Mouse (Mus musculus): ENCODE data around the gene Aldh3a1. TPM values are rescaled to one million over a fixed set of nuclear protein-coding genes. Genes with fewer than 3 reads are reported as not detected.

Gene Aldh3a1
- polyA plus RNA-seq, 1 experiment from 2014 or later = not detected

- Histone ChIP-seq H3K9me3 (ENCODE audit: control insufficient read depth, low read length) (no peaks in the 10 kb centered on the region), H3K36me3 (ENCODE audit: control insufficient read depth, insufficient read depth, low read length) (no peaks in the 10 kb centered on the region), H3K27ac (ENCODE audit: low read depth, low read length) (no peak overlapping the region), H3K4me2 (ENCODE audit: low read depth, low read length, severe bottlenecking) (no peak overlapping the region), H3K4me3 (ENCODE audit: low read depth, low read length) (no peak overlapping the region), H3K9ac (ENCODE audit: low read length) (no peak overlapping the region), H3K4me1 (replicated peaks; ENCODE audit: control insufficient read depth, insufficient read depth, low read length) (no peaks in the 10 kb centered on the region), H3K27me3 (ENCODE audit: control insufficient read depth, insufficient read depth, low read length) (no peaks in the 10 kb centered on the region)
- WGBS = 79% methylated on average over 2 of the region's 2 CpGs
- ATAC-seq (replicated peaks; ENCODE audit: low FRiP score) = no peak
- DNase-seq (ENCODE audit: low spot score) = no peak
Observed at GRCm38 (mm10) chr11:61202810-61203209, 4.5 kb upstream of the Aldh3a1 start.

- 96% methylated on average over 9 of the region's 10 CpGs for WGBS
- H3K36me3 ChIP-seq (ENCODE audit: control insufficient read depth, insufficient read depth, low read length) = no peaks in the 10 kb centered on the region
Observed at GRCm38 (mm10) chr11:61205167-61205950, 2.0 kb upstream of the Aldh3a1 start.

GRCm38 (mm10) chr11:61206136-61206535, 1.2 kb upstream of the Aldh3a1 start:
- WGBS = 94% methylated on average over 3 of the region's 3 CpGs
- no peaks in the 10 kb centered on the region for H3K4me1 ChIP-seq (replicated peaks; ENCODE audit: control insufficient read depth, insufficient read depth, low read length)
- no peaks in the 10 kb centered on the region for H3K27me3 ChIP-seq (ENCODE audit: control insufficient read depth, insufficient read depth, low read length)
- H3K4me2 ChIP-seq (ENCODE audit: low read depth, low read length, severe bottlenecking) = no peak overlapping the region
- no peak for ATAC-seq (replicated peaks; ENCODE audit: low FRiP score)
- H3K9me3 ChIP-seq (ENCODE audit: control insufficient read depth, low read length) = no peaks in the 10 kb centered on the region
- DNase-seq (ENCODE audit: low spot score) = no peak
- H3K4me3 ChIP-seq (ENCODE audit: low read depth, low read length) = no peak overlapping the region
- no peaks in the 10 kb centered on the region for H3K36me3 ChIP-seq (ENCODE audit: control insufficient read depth, insufficient read depth, low read length)
- H3K9ac ChIP-seq (ENCODE audit: low read length) = no peak overlapping the region
- H3K27ac ChIP-seq (ENCODE audit: low read depth, low read length) = no peak overlapping the region

More at GRCm38 (mm10) chr11:61205167-61205950, 2.0 kb upstream of the Aldh3a1 start:
- Histone ChIP-seq H3K9me3 (ENCODE audit: control insufficient read depth, low read length) (no peaks in the 10 kb centered on the region), H3K4me3 (ENCODE audit: low read depth, low read length) (no peak overlapping the region), H3K4me2 (ENCODE audit: low read depth, low read length, severe bottlenecking) (no peak overlapping the region), H3K27ac (ENCODE audit: low read depth, low read length) (no peak overlapping the region), H3K27me3 (ENCODE audit: control insufficient read depth, insufficient read depth, low read length) (no peaks in the 10 kb centered on the region), H3K4me1 (replicated peaks; ENCODE audit: control insufficient read depth, insufficient read depth, low read length) (no peaks in the 10 kb centered on the region), H3K9ac (ENCODE audit: low read length) (no peak overlapping the region)
- DNase-seq (ENCODE audit: low spot score) (no peak), ATAC-seq (replicated peaks; ENCODE audit: low FRiP score) (no peak)

GRCm38 (mm10) chr11:61208316-61208715, 979 bp downstream of the Aldh3a1 start:
- Histone ChIP-seq H3K9me3 (ENCODE audit: control insufficient read depth, low read length) (no peaks in the 10 kb centered on the region), H3K4me2 (ENCODE audit: low read depth, low read length, severe bottlenecking) (no peak overlapping the region), H3K27me3 (ENCODE audit: control insufficient read depth, insufficient read depth, low read length) (no peaks in the 10 kb centered on the region), H3K27ac (ENCODE audit: low read depth, low read length) (no peak overlapping the region), H3K4me1 (replicated peaks; ENCODE audit: control insufficient read depth, insufficient read depth, low read length) (no peaks in the 10 kb centered on the region), H3K4me3 (ENCODE audit: low read depth, low read length) (no peak overlapping the region), H3K36me3 (ENCODE audit: control insufficient read depth, insufficient read depth, low read length) (no peaks in the 10 kb centered on the region), H3K9ac (ENCODE audit: low read length) (no peak overlapping the region)
- ATAC-seq (replicated peaks; ENCODE audit: low FRiP score) (no peak), DNase-seq (ENCODE audit: low spot score) (no peak)
- 85% methylated on average over 10 of the region's 10 CpGs for WGBS

GRCm38 (mm10) chr11:61212102-61212501, 4.8 kb downstream of the Aldh3a1 start:
- 36% methylated on average over 20 of the region's 20 CpGs for WGBS
- no peak overlapping the region for H3K4me2 ChIP-seq (ENCODE audit: low read depth, low read length, severe bottlenecking)
- ATAC-seq (replicated peaks; ENCODE audit: low FRiP score) (no peak), DNase-seq (ENCODE audit: low spot score) (no peak)
- H3K4me3 ChIP-seq (ENCODE audit: low read depth, low read length) = no peak overlapping the region
- no peaks in the 10 kb centered on the region for H3K36me3 ChIP-seq (ENCODE audit: control insufficient read depth, insufficient read depth, low read length)
- H3K9ac ChIP-seq (ENCODE audit: low read length) = no peak overlapping the region
- no peaks in the 10 kb centered on the region for H3K27me3 ChIP-seq (ENCODE audit: control insufficient read depth, insufficient read depth, low read length)
- H3K4me1 ChIP-seq (replicated peaks; ENCODE audit: control insufficient read depth, insufficient read depth, low read length) = no peaks in the 10 kb centered on the region
- no peaks in the 10 kb centered on the region for H3K9me3 ChIP-seq (ENCODE audit: control insufficient read depth, low read length)
- no peak overlapping the region for H3K27ac ChIP-seq (ENCODE audit: low read depth, low read length)

- no peak for ATAC-seq (replicated peaks; ENCODE audit: low FRiP score)
- no peaks in the 10 kb centered on the region for H3K4me1 ChIP-seq (replicated peaks; ENCODE audit: control insufficient read depth, insufficient read depth, low read length)
- 85% methylated on average over 3 of the region's 3 CpGs for WGBS
Observed at GRCm38 (mm10) chr11:61215936-61216335, 8.6 kb downstream of the Aldh3a1 start.

GRCm38 (mm10) chr11:61220156-61220881, 13.0 kb downstream of the Aldh3a1 start:
- DNase-seq (ENCODE audit: low spot score) = no peak
- ATAC-seq (replicated peaks; ENCODE audit: low FRiP score) = no peak
- Histone ChIP-seq H3K4me2 (ENCODE audit: low read depth, low read length, severe bottlenecking) (no peak overlapping the region), H3K9ac (ENCODE audit: low read length) (no peak overlapping the region), H3K4me3 (ENCODE audit: low read depth, low read length) (no peak overlapping the region), H3K36me3 (ENCODE audit: control insufficient read depth, insufficient read depth, low read length) (no peaks in the 10 kb centered on the region), H3K27me3 (ENCODE audit: control insufficient read depth, insufficient read depth, low read length) (no peaks in the 10 kb centered on the region), H3K9me3 (ENCODE audit: control insufficient read depth, low read length) (no peaks in the 10 kb centered on the region), H3K27ac (ENCODE audit: low read depth, low read length) (no peak overlapping the region), H3K4me1 (replicated peaks; ENCODE audit: control insufficient read depth, insufficient read depth, low read length) (no peaks in the 10 kb centered on the region)
- WGBS = 67% methylated on average over 9 of the region's 9 CpGs

More at GRCm38 (mm10) chr11:61215936-61216335, 8.6 kb downstream of the Aldh3a1 start:
- Histone ChIP-seq H3K36me3 (ENCODE audit: control insufficient read depth, insufficient read depth, low read length) (no peaks in the 10 kb centered on the region), H3K4me3 (ENCODE audit: low read depth, low read length) (no peak overlapping the region), H3K27me3 (ENCODE audit: control insufficient read depth, insufficient read depth, low read length) (no peaks in the 10 kb centered on the region), H3K9ac (ENCODE audit: low read length) (no peak overlapping the region), H3K4me2 (ENCODE audit: low read depth, low read length, severe bottlenecking) (no peak overlapping the region), H3K27ac (ENCODE audit: low read depth, low read length) (no peak overlapping the region), H3K9me3 (ENCODE audit: control insufficient read depth, low read length) (no peaks in the 10 kb centered on the region)
- no peak for DNase-seq (ENCODE audit: low spot score)

GRCm38 (mm10) chr11:61222007-61222406, 14.7 kb downstream of the Aldh3a1 start:
- no peaks in the 10 kb centered on the region for H3K9me3 ChIP-seq (ENCODE audit: control insufficient read depth, low read length)
- H3K36me3 ChIP-seq (ENCODE audit: control insufficient read depth, insufficient read depth, low read length) = no peaks in the 10 kb centered on the region
- H3K27ac ChIP-seq (ENCODE audit: low read depth, low read length) = no peak overlapping the region
- H3K27me3 ChIP-seq (ENCODE audit: control insufficient read depth, insufficient read depth, low read length) = no peaks in the 10 kb centered on the region
- no peak for DNase-seq (ENCODE audit: low spot score)
- H3K4me3 ChIP-seq (ENCODE audit: low read depth, low read length) = no peak overlapping the region
- H3K9ac ChIP-seq (ENCODE audit: low read length) = no peak overlapping the region
- WGBS = 73% methylated on average over 1 of the region's 1 CpGs
- H3K4me2 ChIP-seq (ENCODE audit: low read depth, low read length, severe bottlenecking) = no peak overlapping the region
- no peaks in the 10 kb centered on the region for H3K4me1 ChIP-seq (replicated peaks; ENCODE audit: control insufficient read depth, insufficient read depth, low read length)
- ATAC-seq (replicated peaks; ENCODE audit: low FRiP score) = no peak
